In genomic region chr7:116519805-116520204, GRCm38 (mm10) we compare ENCODE assay signal across 8 mouse cellular contexts. TPM values are rescaled to one million over a fixed set of nuclear protein-coding genes. Genes with fewer than 3 reads are reported as not detected.
DNase-seq lines count a peak whose midpoint lies in the region; ATAC-seq and TF ChIP-seq lines count a peak whose summit lies in the region.

No protein-coding gene starts in this region.

- H3K4me3 ChIP-seq in layer of hippocampus, adult 2 months: no peak overlapping the region
- H3K4me3 ChIP-seq in bone marrow, adult 2 months (replicated peaks; ENCODE audit: control insufficient read depth, low read depth, low read length): no peak overlapping the region

- TF ChIP-seq CTCF in layer of hippocampus, adult 2 months (conservative IDR thresholded peaks at IDR 0.05): peak; percentile 65
- TF ChIP-seq CTCF in bone marrow, adult 2 months (IDR thresholded peaks at IDR 0.05; ENCODE audit: control insufficient read depth, insufficient read depth, low read length): peak; percentile 52

- 44% methylated on average over 3 of the region's 3 CpGs for WGBS in bone marrow, adult 2 months

- peaks cover 2% of the 10 kb centered on the region for H3K4me1 ChIP-seq in bone marrow, adult 2 months (ENCODE audit: control insufficient read depth, insufficient read depth, low read length)

- no peak for TF ChIP-seq POLR2A in bone marrow, adult 2 months (IDR thresholded peaks at IDR 0.05; ENCODE audit: borderline replicate concordance, control insufficient read depth, low read depth, low read length)

- DNase-seq in adrenal gland, adult 2 months: peak; percentile 29
- DNase-seq in adrenal gland, adult 8-10 months: no peak
- DNase-seq in layer of hippocampus, adult 2 months (ENCODE audit: low spot score in 2 of 2): no peak
- no peak for DNase-seq in layer of hippocampus, postnatal 25 days (ENCODE audit: extremely low spot score in 1 of 2, low spot score in 1 of 2)
- DNase-seq in cerebellum, adult 9-11 months: no peak
- DNase-seq in urinary bladder, postnatal 36 days (ENCODE audit: low spot score in 2 of 2): no peak

- no peak overlapping the region for H3K27ac ChIP-seq in layer of hippocampus, adult 2 months
- H3K27ac ChIP-seq in bone marrow, adult 2 months (ENCODE audit: control insufficient read depth, insufficient read depth, low read depth, low read length, poor library complexity): no peak overlapping the region

- ATAC-seq in megakaryocyte, adult 5-6 weeks (ENCODE audit: poor library complexity, severe bottlenecking): peak; percentile 59

RNA-seq across cellular contexts. Expression of gene Nucb2, which starts 15.6 kb away (rescaled TPM):
- total RNA-seq in adrenal gland, adult 2 months (2021): 10 to 100 TPM; 19.3 to 32.9 TPM
- 0.32 and 0.45 TPM in 2 replicates for polyA plus RNA-seq in adrenal gland, adult 2 months (2012; rRNA removed)
- 10 to 100 TPM; 21.6 to 32.4 (median 27.6) TPM for total RNA-seq in adrenal gland, adult 8-10 months (2022)
- 10 to 100 TPM; 22.1 to 24.5 TPM for total RNA-seq in layer of hippocampus, adult 2 months (2021)
- 10 to 100 TPM; 21.1 to 24.0 TPM for total RNA-seq in layer of hippocampus, postnatal 25 days (2021)
- 6.5 and 23.0 TPM in 2 replicates for polyA plus RNA-seq in bone marrow, adult 2 months (2011; ENCODE audit: insufficient read depth, insufficient read length, low replicate concordance, missing spikeins)
- total RNA-seq in megakaryocyte, adult 5-6 weeks (2015): 60.7 and 77.1 TPM in 2 replicates
- 74.1 and 81.9 TPM in 2 replicates for total RNA-seq in megakaryocyte, adult 5-6 weeks (2017)
